Mouse (Mus musculus) limb, embryonic 11.5 days (tissue): ENCODE results near the gene Topors. TPM values are rescaled to one million over a fixed set of nuclear protein-coding genes. Genes with fewer than 3 reads are reported as not detected.
A peak's percentile ranks its signal among the peaks of the same experiment; 100 is the strongest.

Experiments used
- ATAC-seq: fragments of 200-750 bp; cut with Nextera tagmentation; 2 replicates; pipeline ENCODE4 v1.8.0; 2017; ENCODE audit warnings: low read depth; ENCODE audit not compliant: insufficient number of reproducible peaks, low FRiP score, low TSS enrichment
- DNase-seq: peaks from one replicate; pipeline ENCODE4 v3.0.0-alpha.2; 2015; ENCODE audit warnings: low spot score
- H3K27ac ChIP-seq: fragments of 300-500 bp; sonication (generic); replicated peaks from 2 replicates; pipeline ENCODE4 v1.5.1; 2014; ENCODE audit warnings: low read depth, mild to moderate bottlenecking, low read length
- H3K27me3 ChIP-seq: fragments of 300-500 bp; sonication (generic); 2 replicates; pipeline ENCODE4 v1.6.1; 2014; ENCODE audit warnings: mild to moderate bottlenecking, low read length, mixed read lengths; ENCODE audit not compliant: control insufficient read depth, insufficient read depth
- H3K36me3 ChIP-seq: fragments of 300-500 bp; sonication (generic); 2 replicates; pipeline ENCODE4 v1.6.1; 2014; ENCODE audit warnings: mild to moderate bottlenecking, low read length, moderate library complexity, mixed read lengths; ENCODE audit not compliant: control insufficient read depth, insufficient read depth
- H3K4me1 ChIP-seq: fragments of 300-500 bp; sonication (generic); 2 replicates; pipeline ENCODE4 v1.6.1; 2014; ENCODE audit warnings: low read length, mixed read lengths; ENCODE audit not compliant: control insufficient read depth, insufficient read depth
- H3K4me2 ChIP-seq: fragments of 300-500 bp; sonication (generic); 2 replicates; pipeline ENCODE4 v1.6.1; 2014; ENCODE audit warnings: low read depth, mild to moderate bottlenecking, moderate library complexity; ENCODE audit not compliant: severe bottlenecking
- H3K4me3 ChIP-seq: fragments of 300-500 bp; sonication (generic); 2 replicates; pipeline ENCODE4 v1.5.1; 2014; ENCODE audit warnings: low read depth, low read length
- H3K9ac ChIP-seq: fragments of 300-500 bp; sonication (generic); 2 replicates; pipeline ENCODE4 v1.6.1; 2014; ENCODE audit warnings: mild to moderate bottlenecking, low read length
- H3K9me3 ChIP-seq: fragments of 300-500 bp; sonication (generic); 2 replicates; pipeline ENCODE4 v1.6.1; 2016; ENCODE audit warnings: low read length; ENCODE audit not compliant: control insufficient read depth
- WGBS: fragments of 180-500 bp; shearing (Covaris S2); extraction: QIAGEN DNeasy Blood & Tissue Kit; methylation state at CpG from one replicate; pipeline ENCODE4 v1.1.7; 2014; 5-methylcytosine and 5-hydroxymethylcytosine counted together
- polyA plus RNA-seq: library from polyadenylated mRNA; unstranded; fragments of >200 nt; fragmentation: Nextera tagmentation; extraction: Ambion mirVana; gene quantifications from 2 replicates; pipeline ENCODE4 v1.2.1, GENCODE M21; 2014

Gene Topors
- polyA plus RNA-seq, 1 experiment from 2014 or later = 58.2 TPM

DNA sequence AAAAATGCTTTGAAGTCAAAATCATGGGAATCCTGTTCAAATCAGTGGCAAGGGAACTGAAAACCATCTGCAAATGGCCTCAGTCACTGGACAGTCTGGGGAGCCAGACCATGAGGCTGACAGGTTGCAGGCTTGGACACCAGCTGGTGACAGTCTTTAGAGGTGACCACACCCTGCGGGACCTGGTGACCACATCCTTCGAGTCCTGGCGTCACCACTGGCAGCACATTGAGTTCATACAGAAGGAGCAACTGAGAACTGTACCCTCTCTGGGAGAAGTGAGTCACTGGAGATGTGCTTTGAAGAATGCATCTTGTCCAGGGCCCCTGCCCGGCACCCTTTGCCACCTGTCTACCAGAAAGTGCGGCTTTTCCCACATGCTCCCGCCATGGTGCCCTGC, 39.9 kb downstream of the Topors start:
- H3K4me3 ChIP-seq = no peak overlapping the region
- no peaks in the 10 kb centered on the region for H3K36me3 ChIP-seq
- H3K27ac ChIP-seq = no peak overlapping the region
- no peak overlapping the region for H3K9ac ChIP-seq
- DNase-seq (no peak), ATAC-seq (no peak)
- 94% methylated on average over 6 of the region's 6 CpGs for WGBS
- H3K27me3 ChIP-seq = no peaks in the 10 kb centered on the region
- no peaks in the 10 kb centered on the region for H3K4me1 ChIP-seq
- H3K4me2 ChIP-seq = no peak overlapping the region
- no peaks in the 10 kb centered on the region for H3K9me3 ChIP-seq

DNA sequence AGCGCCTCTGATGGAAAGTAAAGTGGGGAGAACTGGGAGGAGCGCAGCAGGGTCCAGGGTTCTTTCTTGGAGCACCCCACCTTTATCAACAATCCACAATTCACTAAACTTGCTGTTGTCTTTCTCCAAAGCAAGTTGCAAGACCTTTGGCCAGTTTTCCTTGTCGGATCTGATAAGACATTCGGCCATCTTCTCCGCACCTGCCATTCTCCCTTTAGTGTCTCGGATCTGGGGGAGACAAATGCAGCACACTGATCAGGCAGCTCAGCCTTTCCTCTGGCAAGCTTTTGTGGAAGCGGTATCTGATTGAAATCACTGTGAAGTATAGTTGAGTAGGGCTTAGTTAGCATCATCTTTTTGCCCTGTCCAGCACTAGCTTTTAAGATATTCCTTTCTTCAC, 41.8 kb downstream of the Topors start:
- Histone ChIP-seq H3K27ac (no peak overlapping the region), H3K27me3 (no peaks in the 10 kb centered on the region), H3K4me2 (no peak overlapping the region), H3K36me3 (no peaks in the 10 kb centered on the region), H3K9ac (no peak overlapping the region), H3K4me1 (no peaks in the 10 kb centered on the region), H3K4me3 (no peak overlapping the region), H3K9me3 (no peaks in the 10 kb centered on the region)
- ATAC-seq (no peak), DNase-seq (no peak)
- 88% methylated on average over 7 of the region's 7 CpGs for WGBS

DNA sequence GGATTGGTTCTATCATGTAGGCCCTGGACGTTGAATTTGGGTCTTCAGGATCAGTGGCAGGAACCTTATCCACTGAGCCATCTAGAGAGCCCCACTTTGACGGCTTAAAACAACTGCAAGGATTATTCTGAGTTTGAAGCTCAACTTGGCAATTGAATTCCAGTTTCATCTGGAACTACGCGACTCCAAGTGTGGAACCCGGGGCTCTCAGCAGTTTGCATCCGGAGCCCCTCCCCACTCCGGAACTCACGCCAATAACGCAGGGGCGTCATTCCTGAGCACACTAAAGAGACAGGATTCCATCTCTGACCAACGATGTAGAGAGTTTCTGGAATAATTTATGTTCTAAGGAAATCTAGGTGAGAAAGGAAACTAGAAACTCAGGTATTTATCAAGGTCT, 42.5 kb downstream of the Topors start:
- no peak for DNase-seq
- no peaks in the 10 kb centered on the region for H3K4me1 ChIP-seq
- no peak overlapping the region for H3K4me2 ChIP-seq
- no peak overlapping the region for H3K27ac ChIP-seq
- H3K27me3 ChIP-seq = no peaks in the 10 kb centered on the region
- no peak overlapping the region for H3K9ac ChIP-seq
- H3K36me3 ChIP-seq = no peaks in the 10 kb centered on the region
- no peak for ATAC-seq
- 89% methylated on average over 11 of the region's 11 CpGs for WGBS
- no peaks in the 10 kb centered on the region for H3K9me3 ChIP-seq
- H3K4me3 ChIP-seq = no peak overlapping the region

DNA sequence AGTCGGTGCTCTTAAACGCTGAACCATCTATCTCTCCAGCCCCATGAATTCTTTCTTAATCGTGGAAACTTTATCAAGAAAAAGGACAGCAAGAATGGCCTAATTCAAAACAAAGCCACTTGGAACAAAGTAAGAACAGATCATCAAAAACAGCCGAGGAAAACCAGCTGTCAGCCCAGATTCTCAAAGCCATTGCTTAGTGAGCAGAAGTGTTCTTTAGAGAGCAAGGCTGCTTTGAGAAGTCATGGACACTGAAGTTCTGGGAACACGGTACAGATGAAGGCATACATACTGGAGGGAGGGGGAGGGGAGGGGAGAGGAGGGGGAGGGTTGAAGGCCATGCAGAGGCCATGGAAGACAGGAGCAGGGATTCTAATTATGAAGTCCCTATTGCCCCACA, 43.6 kb downstream of the Topors start:
- no peak overlapping the region for H3K27ac ChIP-seq
- H3K4me2 ChIP-seq = no peak overlapping the region
- H3K4me1 ChIP-seq = no peaks in the 10 kb centered on the region
- DNase-seq = no peak
- no peaks in the 10 kb centered on the region for H3K36me3 ChIP-seq
- 80% methylated on average over 5 of the region's 5 CpGs for WGBS
- no peak for ATAC-seq
- H3K4me3 ChIP-seq = no peak overlapping the region
- H3K27me3 ChIP-seq = 0 out of 2 replicates have a peak, but pooled peaks cover 1% of the 10 kb centered on the region
- no peaks in the 10 kb centered on the region for H3K9me3 ChIP-seq
- no peak overlapping the region for H3K9ac ChIP-seq

DNA sequence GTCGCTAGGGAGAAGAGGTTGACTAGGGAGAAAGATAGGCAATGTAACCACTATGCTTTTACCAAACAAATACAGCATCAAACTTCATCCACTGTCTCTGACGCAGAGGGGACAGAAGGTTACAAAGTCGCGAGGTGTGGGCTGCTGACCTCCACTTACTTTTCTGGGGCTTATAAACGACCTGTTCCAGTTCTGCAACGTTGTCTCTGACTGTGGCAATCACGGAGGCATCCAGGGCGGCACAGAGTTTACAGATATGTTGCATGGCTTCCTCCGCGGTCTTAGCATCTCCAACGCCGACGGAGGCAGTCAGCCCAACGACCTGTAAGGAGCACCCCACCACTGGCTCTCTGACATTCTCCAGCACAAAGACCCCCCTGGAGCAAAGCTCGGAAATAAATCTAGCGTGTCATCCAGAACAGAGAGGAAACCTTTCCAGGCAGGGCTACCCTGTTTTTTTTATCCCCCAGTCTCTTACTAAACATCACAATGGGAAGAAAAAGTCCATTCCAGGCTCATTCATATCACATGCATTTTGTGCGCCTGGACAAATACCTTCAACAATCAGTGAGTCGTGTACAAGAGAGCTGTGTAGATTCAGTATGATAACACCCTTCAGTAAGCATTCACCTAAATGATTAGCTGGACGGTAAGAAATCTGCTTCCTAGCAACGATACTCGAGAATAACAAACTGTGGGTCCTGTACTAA, 47.6 kb downstream of the Topors start:
- Histone ChIP-seq H3K36me3 (no peaks in the 10 kb centered on the region), H3K4me2 (no peak overlapping the region)

DNA sequence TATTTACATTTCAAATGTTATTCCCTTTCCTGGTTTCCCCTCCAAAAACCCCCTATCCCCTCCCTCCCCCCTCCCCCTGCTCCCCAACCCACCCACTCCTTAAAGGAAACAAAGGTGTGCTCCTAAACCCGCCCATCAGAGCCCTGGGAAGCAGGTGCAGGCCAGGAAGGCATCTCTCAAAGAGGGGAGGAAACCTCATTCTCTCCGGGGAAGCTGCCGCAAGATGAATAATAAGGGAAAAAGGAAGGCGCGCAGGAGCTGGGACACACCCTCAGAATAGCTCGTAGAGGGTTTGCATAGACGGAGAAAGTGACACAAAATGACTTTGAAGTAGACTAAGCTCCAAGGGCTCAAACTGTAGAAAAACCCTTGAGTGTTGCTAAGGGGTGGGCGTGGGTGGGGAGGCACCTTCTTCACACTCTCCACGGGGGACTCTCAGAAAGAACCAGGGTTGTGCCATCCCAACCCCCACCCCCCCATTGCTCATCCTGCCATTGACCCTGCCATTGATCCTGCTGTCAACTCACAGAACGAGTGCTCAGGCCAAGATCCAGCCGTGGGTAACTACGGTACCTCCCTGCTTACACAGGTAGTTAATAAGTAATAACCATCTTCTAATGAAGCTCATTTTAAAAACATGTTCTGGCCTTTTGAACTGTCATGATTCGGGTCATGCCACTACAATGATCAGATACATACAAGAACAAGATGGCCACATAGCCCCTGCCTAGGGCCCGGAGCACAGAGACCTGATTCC, 48.5 kb downstream of the Topors start:
- ATAC-seq = no peak
- Histone ChIP-seq H3K36me3 (no peaks in the 10 kb centered on the region), H3K4me1 (no peaks in the 10 kb centered on the region), H3K27me3 (0 out of 2 replicates have a peak, but pooled peaks cover 2% of the 10 kb centered on the region), H3K27ac (no peak overlapping the region), H3K4me2 (no peak overlapping the region), H3K9me3 (no peaks in the 10 kb centered on the region), H3K4me3 (no peak overlapping the region), H3K9ac (no peak overlapping the region)
- no peak for DNase-seq
- WGBS = 28% methylated on average over 14 of the region's 14 CpGs

More for the DNA sequence above, 47.6 kb downstream of the Topors start:
- Histone ChIP-seq H3K9me3 (no peaks in the 10 kb centered on the region), H3K27ac (no peak overlapping the region), H3K9ac (no peak overlapping the region), H3K4me1 (no peaks in the 10 kb centered on the region), H3K4me3 (no peak overlapping the region), H3K27me3 (0 out of 2 replicates have a peak, but pooled peaks cover 2% of the 10 kb centered on the region)
- no peak for ATAC-seq
- WGBS = 52% methylated on average over 21 of the region's 21 CpGs
- no peak for DNase-seq

DNA sequence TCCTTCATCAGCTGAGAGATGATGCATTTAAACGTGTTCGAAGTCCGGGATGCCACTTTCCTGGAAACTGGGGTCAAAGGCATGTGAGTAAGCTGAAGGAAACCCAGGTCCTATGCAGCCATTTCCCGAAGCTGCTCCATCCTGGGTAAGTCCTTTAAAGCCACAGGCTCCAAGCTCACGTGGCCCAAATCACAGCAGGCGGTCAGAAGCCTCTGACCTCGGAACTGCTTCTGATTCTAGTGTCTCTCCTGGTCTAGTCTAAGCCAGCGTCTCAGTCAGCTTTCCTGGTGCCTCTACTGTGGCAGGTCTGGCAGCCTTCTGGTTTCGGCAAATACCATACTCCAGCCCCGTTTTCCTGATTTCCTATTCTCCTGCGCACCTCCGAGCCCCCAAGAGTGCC, 49.2 kb downstream of the Topors start:
- Histone ChIP-seq H3K27ac (no peak overlapping the region), H3K4me1 (no peaks in the 10 kb centered on the region), H3K9ac (no peak overlapping the region), H3K9me3 (no peaks in the 10 kb centered on the region), H3K36me3 (no peaks in the 10 kb centered on the region), H3K4me3 (no peak overlapping the region), H3K27me3 (0 out of 2 replicates have a peak, but pooled peaks cover 2% of the 10 kb centered on the region), H3K4me2 (no peak overlapping the region)
- DNase-seq (peak; percentile 24), ATAC-seq (no peak)
- 15% methylated on average over 12 of the region's 12 CpGs for WGBS

DNA sequence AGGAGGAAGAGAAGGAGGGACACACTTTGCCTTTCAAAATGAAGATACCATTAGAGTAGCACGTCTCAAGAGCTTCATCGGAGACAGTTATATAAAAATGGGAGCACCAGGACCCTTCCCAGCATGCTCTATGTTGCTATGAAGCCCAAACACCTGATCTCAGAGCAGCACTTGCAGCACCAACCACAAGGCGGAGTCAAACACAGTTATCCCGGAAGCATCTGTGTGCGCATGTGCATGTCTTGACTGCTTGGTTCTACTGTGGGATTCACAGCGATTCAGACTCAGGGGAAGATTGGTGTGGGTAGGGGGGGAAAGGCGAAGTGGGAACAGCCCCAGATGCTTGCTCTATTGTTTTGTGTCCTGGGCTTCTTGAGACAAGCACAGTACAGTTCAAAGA, 51.3 kb downstream of the Topors start:
- no peaks in the 10 kb centered on the region for H3K9me3 ChIP-seq
- H3K9ac ChIP-seq = no peak overlapping the region
- H3K36me3 ChIP-seq = no peaks in the 10 kb centered on the region
- H3K27ac ChIP-seq = no peak overlapping the region
- WGBS = 74% methylated on average over 7 of the region's 7 CpGs
- H3K4me2 ChIP-seq = no peak overlapping the region
- no peak overlapping the region for H3K4me3 ChIP-seq
- 0 out of 2 replicates have a peak, but pooled peaks cover 2% of the 10 kb centered on the region for H3K27me3 ChIP-seq
- H3K4me1 ChIP-seq = no peaks in the 10 kb centered on the region
- ATAC-seq (no peak), DNase-seq (peak; percentile 45)
